Mouse (Mus musculus): ENCODE results near the gene BC049730. TPM values are rescaled to one million over a fixed set of nuclear protein-coding genes. Genes with fewer than 3 reads are reported as not detected.

Gene BC049730
- total RNA-seq, 2 experiments from 2014 or later: not detected

Other genes with a start within 250 kb of the BC049730 start
- gene Plaur, start 246.8 kb upstream of the BC049730 start, total RNA-seq (2021): 10 to 100 TPM in 1 of 2 experiments, 1 to 10 TPM in 1; 6.4 to 10.4 TPM
- 10 to 100 TPM; 11.9 to 12.5 TPM for gene Cadm4, start 227.2 kb upstream of the BC049730 start, total RNA-seq (2021)
- gene Zfp428, start 202.2 kb upstream of the BC049730 start, total RNA-seq (2021): 10 to 100 TPM; 17.3 to 18.5 TPM
- gene AC161166.1, start 196.8 kb upstream of the BC049730 start, total RNA-seq (2021): not detected
- gene Irgq, start 178.6 kb upstream of the BC049730 start, total RNA-seq (2021): 10 to 100 TPM; 16.7 to 17.2 TPM
- not detected for gene Pinlyp, start 163.1 kb upstream of the BC049730 start, total RNA-seq (2021)
- 10 to 100 TPM; 42.0 to 43.9 TPM for gene Xrcc1, start 163.0 kb upstream of the BC049730 start, total RNA-seq (2021)
- gene Ethe1, start 121.7 kb upstream of the BC049730 start, total RNA-seq (2021): 10 to 100 TPM; 15.9 to 16.9 TPM
- under 1 TPM; 0.27 to 0.33 TPM for gene Zfp575, start 121.6 kb upstream of the BC049730 start, total RNA-seq (2021)
- under 1 TPM; 0.57 to 0.61 TPM for gene Phldb3, start 98.5 kb upstream of the BC049730 start, total RNA-seq (2021)
- gene Lypd3, start 72.7 kb upstream of the BC049730 start, total RNA-seq (2021): not detected
- not detected for gene Tex101, start 32.6 kb upstream of the BC049730 start, total RNA-seq (2021)
- gene Gm4763, start 17.7 kb downstream of the BC049730 start, total RNA-seq (2021): not detected
- gene Cd177, start 51.1 kb downstream of the BC049730 start, total RNA-seq (2021): under 1 TPM; 0.10 to 0.18 TPM
- gene Ceacam10, start 68.0 kb downstream of the BC049730 start, total RNA-seq (2021): under 1 TPM in 1 of 2 experiments, not detected in 1; 0.25 TPM
- 1 to 10 TPM in 1 of 2 experiments, not detected in 1; 2.5 TPM for gene Gm9844, start 153.0 kb downstream of the BC049730 start, total RNA-seq (2021)
- not detected for gene Lypd4, start 160.7 kb downstream of the BC049730 start, total RNA-seq (2021)
- not detected for gene Dmrtc2, start 160.8 kb downstream of the BC049730 start, total RNA-seq (2021)
- 100 to 1,000 TPM; 902 to 929 TPM for gene Rps19, start 175.1 kb downstream of the BC049730 start, total RNA-seq (2021)
- 1 to 10 TPM in 1 of 2 experiments, under 1 TPM in 1; 0.88 to 1.4 TPM for gene Cd79a, start 188.1 kb downstream of the BC049730 start, total RNA-seq (2021)
- 10 to 100 TPM; 87.0 to 88.2 TPM for gene Arhgef1, start 193.7 kb downstream of the BC049730 start, total RNA-seq (2021)
- not detected for gene Gm4881, start 235.3 kb downstream of the BC049730 start, total RNA-seq (2021)

All from heart, postnatal 4 days (tissue).